ENCODE assay signal across 8 mouse cellular contexts in genomic region chr2:33908374-33908773, GRCm38 (mm10). TPM values are rescaled to one million over a fixed set of nuclear protein-coding genes. Genes with fewer than 3 reads are reported as not detected.
DNase-seq lines count a peak whose midpoint lies in the region; ATAC-seq lines count a peak whose summit lies in the region.

No protein-coding gene starts in this region.

- H3K4me2 ChIP-seq in embryonic facial prominence, embryonic 14.5 days (ENCODE audit: low read depth, low read length): 0 out of 2 replicates have a peak overlapping the region, but pooled peaks have one; percentile 1

- no peak overlapping the region for H3K4me3 ChIP-seq in embryonic facial prominence, embryonic 14.5 days (ENCODE audit: low read depth, low read length)
- no peak overlapping the region for H3K4me3 ChIP-seq in limb, embryonic 10.5 days
- H3K4me3 ChIP-seq in megakaryocyte, embryonic 14.5 days (replicated peaks): peak overlapping the region; percentile 69

- H3K9me3 ChIP-seq in embryonic facial prominence, embryonic 14.5 days (ENCODE audit: control insufficient read depth, low read length): 0 out of 2 replicates have a peak, but pooled peaks cover 4% of the 10 kb centered on the region
- no peaks in the 10 kb centered on the region for H3K9me3 ChIP-seq in limb, embryonic 10.5 days (replicated peaks)
- H3K9me3 ChIP-seq in megakaryocyte, embryonic 14.5 days: peaks cover 33% of the 10 kb centered on the region

- H3K9ac ChIP-seq in embryonic facial prominence, embryonic 14.5 days (ENCODE audit: low read depth, low read length): no peak overlapping the region

- no peaks in the 10 kb centered on the region for H3K36me3 ChIP-seq in embryonic facial prominence, embryonic 14.5 days (ENCODE audit: control insufficient read depth, insufficient read depth, low read length)
- no peaks in the 10 kb centered on the region for H3K36me3 ChIP-seq in limb, embryonic 10.5 days
- H3K36me3 ChIP-seq in megakaryocyte, embryonic 14.5 days (replicated peaks; ENCODE audit: low read length): peaks cover 43% of the 10 kb centered on the region

- peak; percentile 89 for ATAC-seq in embryonic facial prominence, embryonic 14.5 days (ENCODE audit: low read depth)

- peak overlapping the region; percentile 60 for H3K27ac ChIP-seq in embryonic facial prominence, embryonic 14.5 days (replicated peaks; ENCODE audit: low read depth, low read length)
- H3K27ac ChIP-seq in limb, embryonic 10.5 days: peak overlapping the region; percentile 56; the same call in 1 of the 2 replicates

- H3K4me1 ChIP-seq in embryonic facial prominence, embryonic 14.5 days (ENCODE audit: control insufficient read depth, insufficient read depth, low read length): 0 out of 2 replicates have a peak, but pooled peaks cover 7% of the 10 kb centered on the region
- peaks cover 6% of the 10 kb centered on the region for H3K4me1 ChIP-seq in limb, embryonic 10.5 days
- peaks cover 77% of the 10 kb centered on the region for H3K4me1 ChIP-seq in megakaryocyte, embryonic 14.5 days

- peak; percentile 96 for DNase-seq in heart, adult 11 months
- no peak for DNase-seq in heart, postnatal 25 days (ENCODE audit: low spot score)
- peak; percentile 86 for DNase-seq in embryonic facial prominence, embryonic 14.5 days (ENCODE audit: low spot score)
- peak; percentile 56 for DNase-seq in heart, postnatal 4 days
- DNase-seq in limb, embryonic 10.5 days (ENCODE audit: low spot score): no peak
- no peak for DNase-seq in retina, postnatal 1 day
- no peak for DNase-seq in cerebellum, adult 9-10 months

- no peaks in the 10 kb centered on the region for H3K27me3 ChIP-seq in embryonic facial prominence, embryonic 14.5 days (replicated peaks; ENCODE audit: control insufficient read depth, insufficient read depth, low read length)
- H3K27me3 ChIP-seq in limb, embryonic 10.5 days (ENCODE audit: low read depth, poor library complexity, severe bottlenecking): no peaks in the 10 kb centered on the region
- no peaks in the 10 kb centered on the region for H3K27me3 ChIP-seq in megakaryocyte, embryonic 14.5 days (replicated peaks)

- intact Hi-C loops in heart, postnatal 25 days (cut with DNase I): no loop called here

- 27% methylated on average over 8 of the region's 8 CpGs for WGBS in embryonic facial prominence, embryonic 14.5 days
- 61% methylated on average over 8 of the region's 8 CpGs for WGBS in limb, embryonic 10.5 days

RNA-seq across cellular contexts. Expression of gene Mvb12b, which starts 20.6 kb away (rescaled TPM):
- 10 to 100 TPM; 17.8 to 18.9 TPM for total RNA-seq in heart, postnatal 25 days (2021)
- polyA plus RNA-seq in embryonic facial prominence, embryonic 14.5 days (2014; fragmentation: Nextera tagmentation; extraction: Ambion mirVana): 14.1 and 16.3 TPM in 2 replicates
- 10 to 100 TPM; 28.1 to 29.3 TPM for total RNA-seq in heart, postnatal 4 days (2021)
- 15.0 and 17.5 TPM in 2 replicates for polyA plus RNA-seq in limb, embryonic 10.5 days (2016; fragmentation: Nextera tagmentation; extraction: Ambion mirVana)
- polyA plus RNA-seq in megakaryocyte, embryonic 14.5 days (2012; ENCODE audit: insufficient read depth, low replicate concordance): 181 and 204 TPM in 2 replicates

Comparison
In these comparisons a context has a peak if more than half of its experiments do, and no peak if none do; other contexts are left out.
1. DNase-seq: peak in heart, adult 11 months (single experiment), embryonic facial prominence, embryonic 14.5 days (single experiment) and heart, postnatal 4 days (single experiment); none in heart, postnatal 25 days (single experiment), limb, embryonic 10.5 days (single experiment), retina, postnatal 1 day (single experiment) and cerebellum, adult 9-10 months (single experiment).